Mouse (Mus musculus) lung, postnatal 36 days (tissue): ENCODE data around the gene Kdm5b.

Experiments used
- DNase-seq: peaks from one replicate; pipeline ENCODE4 v3.0.0; 2022; ENCODE audit warnings: mixed read lengths

Kdm5b gene

GRCm38 (mm10) chr1:134551869-134552268, 8.1 kb upstream of the Kdm5b start:
- no peak for DNase-seq

- no peak for DNase-seq
Measured at GRCm38 (mm10) chr1:134552396-134552795, 7.6 kb upstream of the Kdm5b start.

GRCm38 (mm10) chr1:134555240-134555870, 4.6 kb upstream of the Kdm5b start:
- peak; percentile 70 for DNase-seq

GRCm38 (mm10) chr1:134555871-134556670, 3.9 kb upstream of the Kdm5b start:
- peak; percentile 43 for DNase-seq

GRCm38 (mm10) chr1:134556671-134557218, 3.2 kb upstream of the Kdm5b start:
- DNase-seq = peak; percentile 98

DNA sequence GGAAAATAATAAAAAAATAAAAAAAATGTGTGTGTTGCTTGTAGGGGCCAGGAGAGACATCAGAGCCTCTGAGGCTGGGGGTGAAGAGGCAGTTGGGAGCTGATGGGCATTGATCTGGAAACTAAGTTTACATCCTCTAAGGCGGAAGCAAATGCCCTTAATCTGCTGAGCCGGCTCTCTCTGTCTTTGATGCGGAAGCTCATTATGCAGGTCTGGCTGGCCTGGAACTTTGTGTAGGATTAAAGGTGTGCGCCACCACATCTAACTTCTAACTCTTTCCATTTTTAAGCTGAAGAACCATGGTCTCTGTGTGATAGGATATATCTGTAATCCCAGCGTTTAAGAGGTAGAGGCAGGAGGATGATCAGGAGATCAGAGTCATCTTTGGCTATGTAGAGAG, 1.5 kb upstream of the Kdm5b start:
- DNase-seq = no peak

DNA sequence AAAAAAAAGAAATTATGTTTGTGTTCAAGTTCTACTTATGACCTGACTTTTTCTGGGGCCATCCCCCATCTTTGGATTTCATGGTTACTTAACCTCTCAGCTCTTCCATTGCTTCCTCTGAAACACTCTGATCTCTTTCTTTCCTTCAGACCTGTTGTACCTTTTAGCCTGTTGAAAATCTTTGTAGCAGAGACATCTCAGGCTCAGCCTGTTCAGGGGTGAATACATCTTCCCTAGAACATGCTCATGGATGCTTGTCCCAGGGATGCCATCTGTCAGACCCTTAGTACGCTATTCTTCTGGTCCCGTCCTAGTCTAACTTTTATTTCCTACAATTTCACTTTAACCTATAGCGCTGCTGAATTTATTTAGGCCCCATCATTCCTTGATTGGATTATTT, 745 bp upstream of the Kdm5b start:
- DNase-seq = no peak

DNA sequence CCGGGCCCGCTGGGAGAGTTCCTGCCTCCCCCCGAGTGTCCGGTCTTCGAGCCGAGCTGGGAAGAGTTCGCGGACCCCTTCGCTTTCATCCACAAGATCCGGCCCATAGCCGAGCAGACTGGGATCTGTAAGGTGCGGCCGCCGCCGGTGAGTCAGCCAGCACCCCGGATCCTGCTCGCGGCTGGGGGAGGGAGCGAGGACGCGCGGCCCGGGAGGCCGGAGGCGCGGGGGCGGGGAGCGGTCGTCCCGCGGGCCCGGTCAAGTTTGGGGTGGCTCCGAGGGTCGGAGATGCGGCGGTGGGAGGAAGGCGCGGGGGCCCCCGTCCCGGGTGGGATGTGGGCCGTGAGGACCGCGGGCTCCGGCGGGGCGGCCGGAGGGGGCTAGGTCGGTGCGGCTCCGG, 425 bp downstream of the Kdm5b start:
- DNase-seq = peak; percentile 32

DNA sequence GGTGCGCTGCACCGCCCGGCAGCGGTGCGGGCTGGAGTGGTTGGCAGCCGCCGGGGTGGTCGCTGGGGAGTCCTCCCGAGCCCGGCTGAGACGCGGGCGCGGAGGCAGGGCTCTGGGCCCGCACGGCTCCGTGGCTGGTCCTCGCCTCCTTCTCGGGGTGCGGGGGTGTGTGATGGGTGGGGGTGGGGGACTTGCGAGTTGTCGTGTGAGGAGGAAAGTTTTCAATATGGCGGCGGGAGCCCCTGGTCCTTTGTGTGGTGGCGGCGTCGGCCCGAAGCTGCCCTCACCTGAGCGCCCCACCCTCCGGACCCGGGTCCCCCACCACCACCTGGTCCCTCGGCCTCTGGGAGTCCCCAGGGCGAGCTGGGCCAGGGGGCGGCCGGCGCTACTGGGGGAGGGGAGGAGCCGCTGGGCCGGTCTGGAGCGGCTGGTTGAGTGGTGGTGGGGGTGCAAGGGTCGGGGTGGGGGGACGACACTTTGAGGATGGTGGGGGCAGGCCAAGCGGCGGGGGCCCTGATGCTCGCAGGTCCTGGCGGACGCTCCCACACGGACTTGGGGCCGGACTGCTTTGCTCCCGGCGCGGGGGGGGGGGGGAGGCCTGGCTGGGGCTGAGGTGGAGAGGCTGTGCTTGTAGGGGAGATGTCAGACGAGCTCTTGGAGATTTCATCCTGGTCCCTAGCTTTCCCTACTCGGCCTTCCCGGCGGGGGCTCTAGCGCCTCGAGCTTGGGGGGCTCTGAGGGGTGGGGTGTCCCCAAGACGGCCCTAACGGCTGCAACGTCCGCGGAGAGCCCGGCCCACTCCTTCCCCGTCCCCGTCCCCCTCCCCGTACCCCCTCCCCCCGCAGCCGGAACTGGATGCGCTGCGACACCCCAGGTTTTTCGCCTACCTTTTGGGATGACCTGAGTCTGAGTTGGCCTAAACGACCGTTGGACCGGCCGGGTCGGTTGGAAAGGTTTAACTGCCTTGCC, 1.1 kb downstream of the Kdm5b start:
- DNase-seq = peak; percentile 10

DNA sequence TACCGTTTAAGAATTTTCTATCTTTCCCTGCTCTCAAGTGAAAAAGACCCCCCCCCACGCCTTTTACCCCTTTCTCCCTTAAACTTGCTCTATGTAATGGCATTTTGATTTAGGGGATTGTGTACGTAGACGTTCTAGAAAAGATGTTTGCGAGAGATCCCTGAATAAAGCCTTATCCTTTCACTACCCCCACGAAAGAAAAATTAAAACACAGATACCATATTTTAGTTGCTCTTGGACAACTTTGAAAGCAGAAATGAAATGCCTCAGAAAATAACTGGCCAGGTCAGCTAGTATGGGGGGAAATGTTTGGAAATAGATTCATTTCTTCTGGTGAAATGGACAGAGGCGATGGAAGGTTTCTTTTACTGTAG, 1.8 kb downstream of the Kdm5b start:
- no peak for DNase-seq

- no peak for DNase-seq
Measured at GRCm38 (mm10) chr1:134562457-134562856, 2.5 kb downstream of the Kdm5b start.

DNA sequence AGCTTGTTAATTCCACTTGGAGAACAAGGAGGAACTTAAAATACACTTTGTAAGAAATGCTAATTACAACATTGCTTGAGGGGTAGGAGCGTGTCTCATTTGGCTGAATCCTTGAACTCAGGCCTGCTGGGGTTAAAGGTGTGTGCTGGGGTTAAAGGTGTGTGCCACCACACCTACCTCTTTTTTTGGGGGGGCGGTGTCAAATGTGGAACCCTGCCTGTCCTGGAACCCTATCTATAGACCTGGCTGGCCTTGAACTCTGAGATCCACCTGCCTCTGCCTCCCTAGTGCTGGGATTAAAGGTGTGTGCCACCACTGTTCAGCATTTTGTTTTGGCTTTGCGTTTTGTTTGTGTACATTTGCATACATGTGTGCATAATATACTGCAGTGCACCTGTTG, 3.8 kb downstream of the Kdm5b start:
- no peak for DNase-seq

GRCm38 (mm10) chr1:134567511-134567910, 7.5 kb downstream of the Kdm5b start:
- no peak for DNase-seq

- DNase-seq = no peak
Measured at GRCm38 (mm10) chr1:134570171-134570570, 10.2 kb downstream of the Kdm5b start.

DNA sequence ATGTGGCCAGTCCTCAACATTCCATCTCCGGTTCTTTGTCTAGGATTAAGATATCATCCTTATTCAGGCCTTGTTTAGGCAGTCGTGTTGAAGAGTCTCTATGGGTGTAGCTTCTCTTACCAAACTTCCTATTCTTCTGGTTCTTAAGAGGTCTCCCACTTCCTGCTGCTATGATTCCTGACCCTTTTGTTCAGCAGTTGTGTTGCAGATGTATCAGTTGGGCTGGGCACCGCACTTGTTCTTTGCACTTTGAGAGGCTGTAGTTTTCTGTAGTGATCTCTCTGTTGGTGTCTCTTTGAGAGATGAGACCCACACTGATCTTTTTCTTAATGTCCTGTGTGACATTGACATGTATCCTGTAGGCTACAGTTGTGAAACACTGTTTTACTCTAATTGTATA, 10.7 kb downstream of the Kdm5b start:
- no peak for DNase-seq

DNA sequence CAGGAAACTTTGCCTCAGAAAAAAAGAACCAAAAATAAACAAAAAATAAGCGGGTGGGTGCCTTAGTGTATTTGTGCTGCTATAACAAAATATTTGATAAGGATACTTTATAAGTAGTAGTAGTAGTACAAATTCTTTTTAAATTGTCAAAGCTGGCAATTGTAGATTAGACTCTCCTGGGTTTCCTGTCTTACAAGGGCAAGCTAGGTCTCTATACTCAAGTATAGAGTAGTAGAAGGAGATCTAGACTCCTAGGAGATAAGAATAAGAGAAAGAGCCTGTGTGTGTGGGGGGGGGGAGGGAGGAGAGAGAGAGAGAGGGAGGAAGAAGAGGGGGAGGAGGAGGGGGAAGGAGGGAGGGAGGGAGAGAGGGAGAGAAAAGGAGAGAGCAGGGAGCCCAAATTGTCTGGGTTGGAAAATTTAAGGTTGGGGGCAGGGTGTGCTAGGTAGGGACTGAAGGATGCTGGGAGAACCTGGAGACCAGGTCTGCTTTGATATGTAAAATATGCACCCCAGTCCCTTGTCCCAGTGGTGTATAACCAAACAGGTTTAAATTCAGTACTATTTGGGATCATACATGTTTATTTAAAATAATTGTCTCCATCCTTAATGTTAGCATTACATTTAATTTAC, 13.4 kb downstream of the Kdm5b start:
- no peak for DNase-seq

- no peak for DNase-seq
Measured at GRCm38 (mm10) chr1:134573932-134574315, 14.0 kb downstream of the Kdm5b start.

GRCm38 (mm10) chr1:134577384-134578120, 17.6 kb downstream of the Kdm5b start:
- DNase-seq = no peak

DNA sequence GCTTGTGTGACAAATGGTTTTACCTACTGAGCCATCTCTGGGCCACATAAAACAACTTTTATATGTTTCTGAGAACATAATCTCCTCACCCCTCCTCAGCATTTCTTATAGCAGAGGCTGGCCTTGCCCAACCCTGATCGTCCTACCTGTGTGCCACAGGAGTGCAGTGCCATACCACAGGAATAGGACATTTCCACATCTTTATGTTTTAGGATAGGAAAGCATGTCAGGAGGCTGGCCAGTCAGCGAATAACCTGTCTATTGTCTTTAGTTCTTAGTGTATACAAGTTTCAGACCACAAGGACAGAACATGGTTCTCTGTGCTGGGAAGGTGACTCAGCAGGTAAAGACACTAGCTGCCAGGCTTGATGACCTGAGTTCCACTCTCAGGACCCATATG, 20.8 kb downstream of the Kdm5b start:
- no peak for DNase-seq

- no peak for DNase-seq
Measured at GRCm38 (mm10) chr1:134583560-134583959, 23.6 kb downstream of the Kdm5b start.

GRCm38 (mm10) chr1:134589676-134590075, 29.7 kb downstream of the Kdm5b start:
- no peak for DNase-seq

DNA sequence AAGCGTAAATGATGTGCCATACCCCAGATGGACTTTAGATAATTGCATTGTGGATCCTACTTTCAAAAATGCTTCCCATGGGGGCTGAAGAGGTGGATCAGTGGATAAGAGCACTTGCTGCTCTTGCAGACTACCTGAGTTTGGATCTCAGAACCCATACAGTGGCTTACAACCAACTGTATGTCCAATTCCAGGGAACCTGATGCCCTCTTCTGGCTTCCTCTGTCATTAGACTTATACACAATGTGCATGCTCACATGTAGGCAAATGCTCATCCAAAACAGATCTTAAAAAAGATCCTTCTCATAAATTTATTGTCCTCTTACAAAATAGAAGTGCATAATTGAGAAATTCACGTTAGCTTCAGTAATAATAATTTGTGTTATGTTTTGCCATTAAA, 31.8 kb downstream of the Kdm5b start:
- peak; percentile 30 for DNase-seq
